Mouse (Mus musculus) megakaryocyte, adult 5-6 weeks (primary cell): ENCODE measurements at regions not wholly inside any gene's neighbourhood (a gene's known extent, or its start where the extent isn't known, plus 50 kb on each side); places are given as distances from the start of the nearest gene placed in this dataset.

Experiments used
- ATAC-seq: 2 replicates; pipeline ENCODE4 v1.8.0; 2016; ENCODE audit warnings: mild to moderate bottlenecking, inconsistent platforms; ENCODE audit not compliant: poor library complexity, severe bottlenecking

DNA sequence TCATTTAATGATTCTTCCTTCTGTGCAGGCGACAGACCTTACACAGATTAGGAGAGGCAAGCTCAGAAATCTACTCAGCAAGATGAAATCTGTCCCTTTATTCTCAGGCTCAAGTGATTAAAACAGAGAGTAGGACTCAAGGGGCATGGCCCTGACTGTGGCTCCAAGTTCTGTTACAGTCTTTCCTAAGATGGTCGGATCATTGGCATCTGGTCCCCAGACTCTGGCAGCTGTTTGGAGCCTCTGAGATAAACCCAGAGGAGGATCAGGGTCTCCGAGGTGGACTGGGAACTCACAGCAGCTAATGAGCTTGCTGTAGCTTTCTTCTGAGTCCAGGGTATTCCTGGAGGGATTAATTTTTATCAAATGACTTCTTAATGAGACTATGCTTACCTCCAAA, 51.7 kb upstream of the Hs3st2 start:
- no peak for ATAC-seq
